Mouse (Mus musculus) small intestine, adult 2 months (tissue): Measurements from ENCODE around the gene Rabac1.

Experiments used
- CTCF ChIP-seq: fragments of 200-500 bp; IDR thresholded peaks from 2 replicates; pipeline ENCODE4 v1.5.1; 2012; ENCODE audit warnings: low read depth, mild to moderate bottlenecking, control low read depth, inconsistent platforms, low read length, moderate library complexity, mixed read lengths; ENCODE audit not compliant: insufficient replicate concordance, insufficient read length; ENCODE audit errors: extremely low read depth
- POLR2A ChIP-seq: fragments of 200-500 bp; IDR thresholded peaks from 2 replicates; pipeline ENCODE4 v1.6.1; 2012; ENCODE audit warnings: low read depth, mild to moderate bottlenecking, control low read depth, inconsistent platforms, low read length, moderate library complexity

- TF ChIP-seq CTCF (no peak), POLR2A (no peak)
Observed at GRCm38 (mm10) chr7:25008635-25009034, 36.1 kb upstream of the Rabac1 start.
